8 mouse cellular contexts compared by ENCODE assay signal in genomic region chr7:81341563-81341962, GRCm38 (mm10). TPM values are rescaled to one million over a fixed set of nuclear protein-coding genes. Genes with fewer than 3 reads are reported as not detected.
A peak's percentile ranks its signal among the peaks of the same experiment; 100 is the strongest.
DNase-seq lines count a peak whose midpoint lies in the region; ATAC-seq and TF ChIP-seq lines count a peak whose summit lies in the region.

No protein-coding gene starts in this region.

- no peak for TF ChIP-seq POLR2A in bone marrow macrophage, adult 2 months (IDR thresholded peaks at IDR 0.05; ENCODE audit: borderline replicate concordance, low read depth, low read length)

- H3K27ac ChIP-seq in bone marrow macrophage, adult 2 months (ENCODE audit: insufficient read depth, low read depth, low read length) = no peak overlapping the region

- peaks cover 17% of the 10 kb centered on the region for H3K4me1 ChIP-seq in bone marrow macrophage, adult 2 months (ENCODE audit: control insufficient read depth, insufficient read depth, low read length)

- peak; percentile 32 for DNase-seq in adrenal gland, postnatal 10 days
- DNase-seq in adrenal gland, adult 8-10 months = no peak
- peak; percentile 30 for DNase-seq in kidney, postnatal 10 days
- DNase-seq in kidney, postnatal 25 days = no peak
- DNase-seq in gastrocnemius, postnatal 10 days = no peak

- TF ChIP-seq CTCF in bone marrow macrophage, adult 2 months (IDR thresholded peaks at IDR 0.05; ENCODE audit: low read depth, low read length) = peak; percentile 26; the same call in 1 of the 2 replicates

- no peak overlapping the region for H3K4me3 ChIP-seq in bone marrow macrophage, adult 2 months (ENCODE audit: insufficient read depth, low read length)

- ATAC-seq in megakaryocyte progenitor cell, adult 5-6 weeks (replicated peaks; ENCODE audit: poor library complexity) = peak; percentile 25
- ATAC-seq in activated CD4-positive, CD25-positive, alpha-beta regulatory T cell, adult 4 months = no peak

RNA-seq across cellular contexts. Expression of gene Rps17, which starts 3.5 kb away (rescaled TPM):
- 1,000 to 10,000 TPM; 1,406 to 1,408 TPM for total RNA-seq in adrenal gland, postnatal 10 days (2021)
- 1,000 to 10,000 TPM; 1,061 to 1,116 (median 1,082) TPM for total RNA-seq in adrenal gland, adult 8-10 months (2022)
- polyA plus RNA-seq in bone marrow macrophage, adult 2 months (2012; ENCODE audit: insufficient read depth, insufficient read length, missing spikeins) = 1,512 and 1,555 TPM in 2 replicates
- 3,688 and 3,886 TPM in 2 replicates for total RNA-seq in megakaryocyte progenitor cell, adult 5-6 weeks (2015)
- total RNA-seq in megakaryocyte progenitor cell, adult 5-6 weeks (2017) = 3,921 and 4,474 TPM in 2 replicates
- total RNA-seq in gastrocnemius, postnatal 10 days (2021) = 1,000 to 10,000 TPM; 1,068 to 1,095 TPM
- 1,000 to 10,000 TPM; 1,375 to 1,389 TPM for polyA plus RNA-seq in activated CD4-positive, CD25-positive, alpha-beta regulatory T cell, adult 4 months (2017; shearing (Covaris generic))

Comparison
In these comparisons a context has a peak if more than half of its experiments do, and no peak if none do; other contexts are left out.
1. DNase-seq: peak in adrenal gland, postnatal 10 days (single experiment) and kidney, postnatal 10 days (single experiment); none in adrenal gland, adult 8-10 months (single experiment), kidney, postnatal 25 days (0 of 2) and gastrocnemius, postnatal 10 days (single experiment).